Mouse (Mus musculus) heart, embryonic 16.5 days (tissue): ENCODE data around the gene Ebf3. TPM values are rescaled to one million over a fixed set of nuclear protein-coding genes. Genes with fewer than 3 reads are reported as not detected.

Source experiments
- ATAC-seq: fragments of 200-750 bp; cut with Nextera tagmentation; replicated peaks from 2 replicates; pipeline ENCODE4 v1.8.0; 2017; ENCODE audit warnings: moderate number of reproducible peaks; ENCODE audit not compliant: insufficient read depth, low FRiP score; ENCODE audit errors: extremely low read depth
- H3K27ac ChIP-seq: fragments of 300-500 bp; sonication (generic); 2 replicates; pipeline ENCODE4 v1.5.1; 2014; ENCODE audit warnings: mild to moderate bottlenecking, low read length, control low read depth, moderate library complexity
- H3K27me3 ChIP-seq: fragments of 300-500 bp; sonication (generic); 2 replicates; pipeline ENCODE4 v1.6.1; 2014; ENCODE audit warnings: low read length, mixed read lengths; ENCODE audit not compliant: control insufficient read depth, insufficient read depth
- H3K36me3 ChIP-seq: fragments of 300-500 bp; sonication (generic); 2 replicates; pipeline ENCODE4 v1.6.1; 2014; ENCODE audit not compliant: control insufficient read depth, insufficient read depth
- H3K4me1 ChIP-seq: fragments of 300-500 bp; sonication (generic); 2 replicates; pipeline ENCODE4 v1.6.1; 2014; ENCODE audit warnings: low read length, mixed read lengths; ENCODE audit not compliant: control insufficient read depth, insufficient read depth
- H3K4me2 ChIP-seq: fragments of 300-500 bp; sonication (generic); 2 replicates; pipeline ENCODE4 v1.6.1; 2014; ENCODE audit warnings: low read depth, mild to moderate bottlenecking, control low read depth, low read length
- H3K4me3 ChIP-seq: fragments of 300-500 bp; sonication (generic); 2 replicates; pipeline ENCODE4 v1.5.1; 2014; ENCODE audit warnings: mild to moderate bottlenecking, control low read depth, low read length
- H3K9ac ChIP-seq: fragments of 300-500 bp; sonication (generic); 2 replicates; pipeline ENCODE4 v1.6.1; 2014; ENCODE audit warnings: low read length, control low read depth
- H3K9me3 ChIP-seq: fragments of 300-500 bp; sonication (generic); replicated peaks from 2 replicates; pipeline ENCODE4 v1.6.1; 2016; ENCODE audit warnings: low read length; ENCODE audit not compliant: control insufficient read depth
- WGBS: fragments of 180-500 bp; shearing (Covaris S2); extraction: QIAGEN DNeasy Blood & Tissue Kit; methylation state at CpG from one replicate; pipeline ENCODE4 v1.1.7; 2014; 5-methylcytosine and 5-hydroxymethylcytosine counted together
- polyA plus RNA-seq: library from polyadenylated mRNA; unstranded; fragments of >200 nt; fragmentation: Nextera tagmentation; extraction: Ambion mirVana; gene quantifications from 2 replicates; pipeline ENCODE4 v1.2.1, GENCODE M21; 2015

Gene Ebf3
- polyA plus RNA-seq, 1 experiment from 2014 or later: 0.56 TPM

DNA sequence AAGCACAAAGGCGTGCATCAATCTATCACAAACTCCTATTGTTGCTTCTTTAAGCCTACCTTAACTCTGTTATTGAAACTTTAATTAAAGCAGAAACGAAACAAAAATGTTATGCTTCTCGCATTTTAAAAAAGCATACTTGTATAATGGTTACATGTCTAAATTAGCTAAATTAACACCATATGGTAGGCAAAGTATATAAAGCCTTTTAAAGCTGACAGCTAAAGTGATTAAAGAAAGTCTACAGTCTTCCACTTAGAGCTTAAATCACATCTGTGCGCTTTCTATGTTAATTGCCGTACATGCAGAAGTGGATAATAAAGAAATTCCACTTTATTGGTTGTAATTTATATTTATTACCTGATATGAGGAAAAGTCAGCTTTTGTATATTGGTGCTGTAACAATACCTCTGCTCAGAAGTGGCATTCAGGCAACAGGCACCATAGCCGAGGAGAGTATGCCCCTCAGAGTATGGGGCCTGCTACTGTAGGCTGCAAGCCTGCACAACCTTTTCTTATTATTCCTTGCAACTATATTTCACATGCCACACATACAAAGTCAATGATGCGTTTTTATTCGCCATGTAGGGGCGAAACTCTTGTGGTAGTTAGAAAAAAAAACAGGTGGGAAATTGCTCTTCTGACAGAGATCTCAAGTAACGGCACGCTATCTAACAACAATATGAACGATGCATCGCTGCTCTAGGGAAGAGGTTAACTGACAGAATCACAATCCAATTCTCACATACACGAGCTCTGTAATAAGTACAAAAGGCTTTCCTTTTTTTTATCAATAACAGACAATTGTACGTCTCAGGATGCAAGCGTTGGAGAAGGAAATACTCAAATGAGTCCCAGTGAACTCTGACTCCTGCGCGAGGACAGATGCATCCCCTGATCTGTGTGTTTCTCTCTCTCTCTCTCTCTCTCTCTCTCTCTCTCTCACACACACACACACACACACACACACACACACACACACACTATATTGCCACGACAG lies 5.9 kb downstream of the Ebf3 start:
- H3K4me1 ChIP-seq: peaks cover 18% of the 10 kb centered on the region
- H3K27me3 ChIP-seq: peaks cover 61% of the 10 kb centered on the region
- H3K27ac ChIP-seq: no peak overlapping the region
- no peak for ATAC-seq
- no peak overlapping the region for H3K9ac ChIP-seq
- WGBS: 39% methylated on average over 19 of the region's 19 CpGs
- H3K4me2 ChIP-seq: peak overlapping the region; percentile 95
- peak overlapping the region; percentile 39 for H3K4me3 ChIP-seq
- no peaks in the 10 kb centered on the region for H3K9me3 ChIP-seq
- no peaks in the 10 kb centered on the region for H3K36me3 ChIP-seq

DNA sequence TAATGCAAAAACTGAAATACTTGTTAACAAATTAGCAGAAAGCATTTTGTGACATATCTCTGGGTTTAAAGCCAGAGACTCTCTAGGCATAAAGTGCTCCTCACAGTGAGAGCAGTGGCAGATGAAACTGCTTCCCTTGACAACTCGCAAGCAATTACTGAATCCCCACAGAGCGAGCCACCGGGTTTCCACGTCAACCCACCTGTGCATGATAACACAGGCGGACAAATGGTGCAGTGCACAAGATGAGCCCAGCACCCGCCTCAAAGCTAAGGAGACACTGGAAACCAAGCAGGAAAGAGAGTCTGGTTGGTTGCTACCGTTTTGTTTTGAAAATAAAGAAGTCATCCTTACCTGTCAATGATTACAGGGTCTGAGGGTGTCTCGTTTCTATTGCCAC lies 7.1 kb downstream of the Ebf3 start:
- Histone ChIP-seq H3K4me1 (peaks cover 13% of the 10 kb centered on the region), H3K4me2 (no peak overlapping the region), H3K9ac (no peak overlapping the region), H3K4me3 (no peak overlapping the region), H3K9me3 (no peaks in the 10 kb centered on the region), H3K36me3 (no peaks in the 10 kb centered on the region), H3K27ac (no peak overlapping the region), H3K27me3 (peaks cover 59% of the 10 kb centered on the region)
- 38% methylated on average over 8 of the region's 8 CpGs for WGBS
- ATAC-seq: no peak

- peaks cover 53% of the 10 kb centered on the region for H3K27me3 ChIP-seq
- H3K27ac ChIP-seq: no peak overlapping the region
- H3K4me3 ChIP-seq: no peak overlapping the region
- no peak overlapping the region for H3K4me2 ChIP-seq
- no peak overlapping the region for H3K9ac ChIP-seq
- no peaks in the 10 kb centered on the region for H3K9me3 ChIP-seq
- WGBS: 53% methylated on average over 9 of the region's 9 CpGs
- H3K4me1 ChIP-seq: peaks cover 15% of the 10 kb centered on the region
- no peak for ATAC-seq
- H3K36me3 ChIP-seq: no peaks in the 10 kb centered on the region
Observed at GRCm38 (mm10) chr7:137306127-137306526, 8.1 kb downstream of the Ebf3 start.

GRCm38 (mm10) chr7:137303776-137304171 lies 10.5 kb downstream of the Ebf3 start:
- peak overlapping the region; percentile 21; the same call in 1 of the 2 replicates for H3K4me2 ChIP-seq
- no peak overlapping the region for H3K4me3 ChIP-seq
- ATAC-seq: no peak
- peak overlapping the region; percentile 62; the same call in 1 of the 2 replicates for H3K27ac ChIP-seq
- peaks cover 4% of the 10 kb centered on the region for H3K4me1 ChIP-seq
- H3K36me3 ChIP-seq: no peaks in the 10 kb centered on the region
- no peak overlapping the region for H3K9ac ChIP-seq
- 36% methylated on average over 10 of the region's 10 CpGs for WGBS
- no peaks in the 10 kb centered on the region for H3K9me3 ChIP-seq
- peaks cover 50% of the 10 kb centered on the region for H3K27me3 ChIP-seq

- 51% methylated on average over 10 of the region's 10 CpGs for WGBS
- Histone ChIP-seq H3K36me3 (no peaks in the 10 kb centered on the region), H3K27me3 (peaks cover 46% of the 10 kb centered on the region), H3K4me1 (peaks cover 4% of the 10 kb centered on the region), H3K9ac (no peak overlapping the region), H3K9me3 (no peaks in the 10 kb centered on the region), H3K27ac (peak overlapping the region; percentile 62; the same call in 1 of the 2 replicates), H3K4me3 (no peak overlapping the region), H3K4me2 (peak overlapping the region; percentile 21; the same call in 1 of the 2 replicates)
- ATAC-seq: no peak
Observed at GRCm38 (mm10) chr7:137302961-137303775, 11.1 kb downstream of the Ebf3 start.

DNA sequence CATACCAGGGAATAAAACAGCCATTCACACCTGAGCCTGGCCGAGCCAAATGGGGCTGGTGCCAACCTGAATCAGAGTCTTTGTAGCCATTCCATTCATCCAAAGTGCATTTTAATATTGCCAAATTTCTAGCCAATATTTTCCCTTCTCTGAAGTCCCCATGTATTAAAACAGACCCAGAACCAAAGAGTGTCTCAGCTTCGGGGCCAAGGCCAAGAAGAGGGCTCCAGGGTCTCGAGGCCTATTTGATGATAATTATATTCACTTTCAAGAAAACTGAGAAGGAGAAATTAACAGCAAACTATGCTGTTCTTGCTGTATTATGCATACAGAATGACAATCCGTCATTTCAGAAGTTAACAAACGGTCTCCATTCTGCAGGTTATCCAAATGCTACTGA lies 12.1 kb downstream of the Ebf3 start:
- ATAC-seq: no peak
- WGBS: 89% methylated on average over 5 of the region's 5 CpGs

GRCm38 (mm10) chr7:137301329-137301751 lies 12.9 kb downstream of the Ebf3 start:
- 7% methylated on average over 15 of the region's 15 CpGs for whole genome bisulfite sequencing
- Histone ChIP-seq H3K27me3 (peaks cover 43% of the 10 kb centered on the region), H3K9ac (peak overlapping the region; percentile 24; the same call in 1 of the 2 replicates), H3K4me1 (peaks cover 4% of the 10 kb centered on the region), H3K4me2 (peak overlapping the region; percentile 14), H3K27ac (no peak overlapping the region), H3K4me3 (no peak overlapping the region), H3K9me3 (no peaks in the 10 kb centered on the region), H3K36me3 (no peaks in the 10 kb centered on the region)
- ATAC-seq: peak; percentile 74

More for the DNA sequence above, 12.1 kb downstream of the Ebf3 start:
- Histone ChIP-seq H3K27ac (no peak overlapping the region), H3K4me3 (no peak overlapping the region), H3K4me2 (no peak overlapping the region), H3K4me1 (peaks cover 4% of the 10 kb centered on the region), H3K9me3 (no peaks in the 10 kb centered on the region), H3K36me3 (no peaks in the 10 kb centered on the region), H3K9ac (no peak overlapping the region), H3K27me3 (peaks cover 47% of the 10 kb centered on the region)

DNA sequence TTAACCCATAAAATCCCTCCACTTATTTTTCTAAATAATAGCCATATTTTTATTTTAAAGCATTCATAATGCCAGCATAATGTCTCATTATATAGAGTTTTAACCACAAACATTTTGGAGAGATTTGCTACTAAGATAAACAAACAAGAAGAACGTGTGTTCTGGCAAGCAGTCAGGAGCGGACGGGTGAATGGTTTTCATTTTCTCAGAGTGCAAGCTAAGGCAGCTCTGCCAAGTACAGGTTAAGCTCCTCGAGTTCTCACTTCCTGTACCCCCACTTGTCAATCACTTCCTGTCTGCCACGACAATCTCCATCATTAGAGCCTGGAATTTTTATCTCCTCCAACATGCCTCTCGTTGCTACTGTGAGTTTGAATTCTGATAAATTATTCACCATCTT lies 13.4 kb downstream of the Ebf3 start:
- ATAC-seq: no peak
- Histone ChIP-seq H3K4me2 (peak overlapping the region; percentile 14), H3K27me3 (peaks cover 38% of the 10 kb centered on the region), H3K4me3 (no peak overlapping the region), H3K9ac (no peak overlapping the region), H3K27ac (no peak overlapping the region), H3K36me3 (no peaks in the 10 kb centered on the region), H3K4me1 (peaks cover 4% of the 10 kb centered on the region), H3K9me3 (no peaks in the 10 kb centered on the region)
- 19% methylated on average over 6 of the region's 6 CpGs for WGBS
